Mouse (Mus musculus): Measurements from ENCODE around the gene 4930442H23Rik.

DNA sequence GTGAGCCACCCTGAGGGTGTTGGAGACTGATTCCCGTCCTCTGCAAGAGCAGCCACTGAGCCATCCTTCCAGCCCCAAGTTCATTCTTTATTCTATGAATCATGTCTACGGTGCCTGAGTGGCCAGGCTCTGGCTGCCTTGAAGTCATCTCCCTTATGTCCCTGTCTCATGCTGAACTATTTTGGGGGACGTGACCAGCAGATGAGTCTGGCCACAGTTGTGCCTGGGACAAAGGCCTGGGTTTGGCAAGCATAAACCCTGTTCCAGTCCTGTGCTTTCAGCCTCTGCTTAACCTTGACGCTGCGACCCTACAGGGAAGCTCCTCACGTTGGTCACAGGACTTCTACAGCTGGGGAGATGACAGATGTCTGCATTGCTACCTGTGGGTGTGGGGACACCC, 13.7 kb upstream of the 4930442H23Rik start:
- TF ChIP-seq CTCF (IDR thresholded peaks at IDR 0.05; ENCODE audit: control insufficient read depth, insufficient read depth, insufficient read length) (no peak), USF1 (IDR thresholded peaks at IDR 0.05; ENCODE audit: low read depth) (no peak), MAX (IDR thresholded peaks at IDR 0.05) (no peak), FOSL1 (IDR thresholded peaks at IDR 0.05; ENCODE audit: insufficient read depth, low read length, poor library complexity, severe bottlenecking) (no peak), MYOG (IDR thresholded peaks at IDR 0.05; ENCODE audit: control insufficient read depth, extremely low read depth, insufficient read length) (no peak), MYOD1 (IDR thresholded peaks at IDR 0.05; ENCODE audit: control insufficient read depth, insufficient read length, low read depth) (no peak)
